Mouse (Mus musculus) neutrophil, adult 65 days (primary cell): ENCODE measurements around the gene Fbxo24. TPM values are rescaled to one million over a fixed set of nuclear protein-coding genes. Genes with fewer than 3 reads are reported as not detected.

Experiments
- total RNA-seq: library from RNA; stranded (reverse); gene quantifications from 2 replicates; pipeline ENCODE4 v1.2.4, GENCODE M21; 2023

The Fbxo24 gene
- total RNA-seq, result 0.36 TPM in 1 of 2 replicates, not detected in the other

DNA sequence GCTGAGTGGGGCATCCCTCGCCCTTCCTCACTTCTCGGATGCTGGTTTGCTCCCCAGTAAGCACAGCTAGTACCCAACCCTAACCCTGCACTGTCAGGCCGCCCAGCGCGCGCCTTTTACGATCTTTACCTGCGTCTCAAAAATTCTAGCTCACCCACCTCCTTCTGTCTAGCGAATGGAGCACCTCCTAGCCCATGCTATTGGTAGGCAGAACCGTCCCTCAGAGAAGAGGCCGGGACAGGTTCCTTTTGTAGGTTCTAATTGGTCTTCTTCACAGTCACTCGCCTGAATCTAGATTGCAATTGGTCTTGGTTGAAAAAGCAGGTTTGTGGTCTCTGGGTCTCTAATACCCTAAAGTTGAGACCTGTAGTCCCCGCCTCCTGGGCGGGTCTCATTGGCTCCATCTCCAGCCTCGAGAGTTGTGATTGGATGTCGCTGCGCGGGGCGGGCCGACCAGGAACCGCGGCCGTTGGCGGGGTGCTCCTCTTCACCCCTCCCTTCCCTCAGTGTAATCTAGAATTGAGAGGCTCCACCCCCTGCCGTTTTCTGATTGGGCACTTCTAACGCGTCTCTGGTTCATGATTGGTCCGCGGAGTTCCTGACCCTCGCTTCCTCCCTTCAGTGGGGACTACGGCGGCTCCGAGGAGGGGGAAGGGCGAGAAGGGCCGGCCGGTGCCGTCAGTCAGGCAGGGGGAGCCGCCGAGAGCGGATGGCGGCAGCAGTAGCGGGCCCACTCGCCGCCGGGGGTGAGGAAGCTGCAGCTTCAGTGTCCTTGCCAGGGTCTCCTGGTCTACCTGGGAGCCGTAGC lies at the start of gene Fbxo24, which contains the start of the genes Lrch4 and Gm20605:
TSS of gene Fbxo24 (minus strand) at position 505 of the 808 bp plus-strand sequence.
TSS of gene Lrch4 (plus strand) at position 624 of the 808 bp plus-strand sequence.
TSS of gene Gm20605 (plus strand) at position 678 of the 808 bp plus-strand sequence.

DNA sequence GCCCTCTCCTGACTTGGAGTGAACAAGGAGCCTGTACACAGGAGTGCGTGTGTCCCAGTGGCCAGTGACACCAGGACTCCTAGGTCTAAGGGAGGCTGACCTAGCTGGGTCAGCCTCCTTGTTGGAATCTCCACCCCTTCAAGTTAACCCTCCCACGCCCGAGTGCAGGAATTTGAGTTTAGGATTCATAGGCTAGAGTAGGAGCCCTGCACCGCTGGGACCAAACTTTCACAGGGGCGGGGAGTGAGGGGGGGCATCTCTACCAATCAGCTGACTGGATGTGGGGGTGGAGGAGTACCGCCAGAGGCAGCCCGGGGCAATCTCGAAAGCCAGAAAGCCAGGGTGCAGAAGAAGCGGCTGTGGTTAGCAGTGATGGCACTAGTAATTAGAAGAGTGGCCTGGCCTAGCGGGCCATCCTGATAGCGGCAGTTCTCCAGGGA lies 16.9 kb upstream of the Fbxo24 start, which contains the start of gene Irs3:
TSS of gene Irs3 (minus strand) at position 63 of the 440 bp plus-strand sequence.

DNA sequence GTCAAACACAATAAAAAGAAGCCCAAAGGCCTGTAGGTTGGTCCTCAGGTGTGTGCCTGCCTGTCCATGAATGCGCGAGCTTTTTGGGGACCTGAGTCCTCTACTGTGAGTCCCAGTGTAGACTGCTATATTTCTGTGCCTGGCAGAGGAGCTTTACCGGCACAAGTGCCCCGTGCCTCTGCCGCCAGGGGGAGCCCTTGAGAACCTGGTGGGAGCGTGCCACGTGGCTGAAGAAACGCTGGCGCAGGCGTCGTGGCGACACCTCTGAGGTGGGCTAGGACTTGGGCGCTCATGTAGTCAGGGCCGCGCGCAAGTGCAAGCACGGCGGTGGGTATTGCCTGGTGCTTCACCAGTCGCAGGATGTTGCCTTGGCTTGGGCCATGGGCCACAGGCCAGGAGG lies 12.3 kb upstream of the Fbxo24 start, which contains the start of gene Sap25:
TSS of gene Sap25 (plus strand) at position 281 of the 400 bp plus-strand sequence.

DNA sequence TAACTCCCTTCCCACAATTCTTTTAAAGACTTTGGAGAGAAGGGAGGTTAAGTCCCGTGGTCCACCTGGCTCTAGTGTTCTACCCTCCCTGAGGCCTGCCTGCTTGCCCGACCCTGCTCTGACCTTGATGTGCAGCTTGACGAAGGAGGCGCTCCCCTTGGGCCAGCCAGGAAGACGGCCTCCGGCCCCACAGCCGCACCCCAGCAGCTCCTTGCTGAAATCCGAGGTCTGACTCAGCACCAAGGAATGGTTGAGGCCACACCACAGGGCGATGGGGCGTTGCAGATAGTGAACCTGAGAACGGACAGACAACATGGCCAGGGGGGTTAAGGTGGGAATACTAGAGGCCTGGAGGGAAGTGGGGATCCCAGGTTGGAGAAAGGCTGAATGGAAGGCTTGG lies 15.3 kb downstream of the Fbxo24 start, which contains the start of gene Pcolce:
TSS of gene Pcolce (minus strand) at position 235 of the 400 bp plus-strand sequence.

DNA sequence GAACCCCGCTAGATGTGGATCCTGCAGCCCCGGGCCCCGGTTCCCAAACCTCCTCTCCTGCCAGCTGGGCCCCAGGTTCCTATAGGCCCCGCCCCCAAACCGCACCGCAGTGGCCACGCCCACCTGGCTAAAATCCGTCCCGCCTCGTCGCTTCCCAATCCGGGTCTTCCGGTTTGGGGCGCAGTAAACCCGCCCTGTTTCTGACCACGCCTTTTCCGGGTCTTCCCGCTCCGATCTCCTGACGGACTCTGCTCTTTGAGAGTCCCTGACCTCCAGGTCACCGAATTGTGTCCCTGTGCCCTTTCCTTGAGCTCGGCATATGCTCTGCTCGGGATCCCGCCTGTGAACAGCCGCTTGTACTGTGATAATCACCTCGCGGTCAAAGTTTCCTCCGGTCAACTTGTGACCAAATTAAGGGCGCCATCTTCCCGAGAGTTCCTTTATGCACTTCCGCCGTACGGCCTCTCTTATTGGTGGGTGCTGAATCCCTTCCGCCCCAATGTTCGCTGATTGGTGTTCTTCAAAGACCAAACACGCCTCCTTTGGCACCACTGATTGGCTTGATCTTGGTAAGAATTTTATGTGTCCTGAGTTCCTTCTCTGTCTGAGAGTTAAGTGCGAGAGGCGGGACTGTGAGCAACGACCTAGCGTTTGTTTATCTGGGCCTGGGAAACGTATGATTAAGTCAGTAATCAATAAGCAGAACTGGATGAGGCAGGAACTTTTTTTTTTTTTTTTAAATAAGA lies 28.0 kb downstream of the Fbxo24 start, which contains the start of gene Mospd3:
TSS of gene Mospd3 (minus strand) at position 440 of the 746 bp plus-strand sequence.

DNA sequence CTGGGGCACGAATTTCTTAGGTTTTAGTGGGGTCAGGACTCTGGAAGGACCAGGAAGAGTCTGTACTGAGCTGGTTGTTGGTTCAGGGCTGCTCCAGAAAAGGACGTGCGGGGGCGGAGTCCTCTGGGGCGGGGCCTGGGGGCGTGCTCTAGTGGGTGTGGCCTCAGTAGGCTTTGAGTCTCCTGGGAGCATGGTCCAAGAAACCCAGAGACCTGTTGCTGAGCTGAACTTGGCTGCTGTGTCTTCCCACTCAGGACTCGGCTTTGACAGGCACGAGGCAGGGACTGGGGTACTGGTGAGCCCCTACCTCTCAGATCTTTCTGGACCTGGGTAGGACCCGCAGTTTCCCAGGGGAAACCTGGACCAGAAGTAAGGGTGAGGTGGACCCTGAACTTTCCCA lies 59.1 kb downstream of the Fbxo24 start, which contains the start of gene Tfr2:
TSS of gene Tfr2 (plus strand) at position 176 of the 400 bp plus-strand sequence.

Other genes starting within 250 kb of the Fbxo24 start
- 0.06 TPM in 1 of 2 replicates, not detected in the other for gene Zan, start 151.9 kb downstream of the Fbxo24 start, total RNA-seq
- gene Pop7, start 126.5 kb downstream of the Fbxo24 start, total RNA-seq, result 13.0 and 17.8 TPM in 2 replicates
- 46.2 and 60.4 TPM in 2 replicates for gene Gigyf1, start 110.5 kb downstream of the Fbxo24 start, total RNA-seq
- not detected in 2 replicates for gene Epo, start 95.8 kb downstream of the Fbxo24 start, total RNA-seq
- gene Gnb2, start 95.5 kb downstream of the Fbxo24 start, total RNA-seq, result 956 and 1,045 TPM in 2 replicates
- gene Actl6b, start 75.5 kb downstream of the Fbxo24 start, total RNA-seq, result not detected in 2 replicates
- 0.76 and 1.7 TPM in 2 replicates for gene Tfr2, start 59.2 kb downstream of the Fbxo24 start, total RNA-seq
- gene Mospd3, start 27.9 kb downstream of the Fbxo24 start, total RNA-seq, result 41.8 and 42.3 TPM in 2 replicates
- 0.61 and 2.0 TPM in 2 replicates for gene Pcolce, start 15.2 kb downstream of the Fbxo24 start, total RNA-seq
- 235 and 280 TPM in 2 replicates for gene Lrch4, start 119 bp upstream of the Fbxo24 start, total RNA-seq
- 37.6 and 52.5 TPM in 2 replicates for gene Gm20605, start 173 bp upstream of the Fbxo24 start, total RNA-seq
- 51.2 and 70.0 TPM in 2 replicates for gene Sap25, start 12.3 kb upstream of the Fbxo24 start, total RNA-seq
- gene Irs3, start 16.7 kb upstream of the Fbxo24 start, total RNA-seq, result not detected in 2 replicates
- 16.4 and 17.0 TPM in 2 replicates for gene Agfg2, start 55.7 kb upstream of the Fbxo24 start, total RNA-seq
- gene Nyap1, start 112.6 kb upstream of the Fbxo24 start, total RNA-seq, result 0.50 and 0.54 TPM in 2 replicates
- 272 and 329 TPM in 2 replicates for gene Tsc22d4, start 116.7 kb upstream of the Fbxo24 start, total RNA-seq
- 24.4 and 30.5 TPM in 2 replicates for gene Ppp1r35, start 149.8 kb upstream of the Fbxo24 start, total RNA-seq
- gene Mepce, start 158.7 kb upstream of the Fbxo24 start, total RNA-seq, result 29.5 and 33.3 TPM in 2 replicates
- gene Zcwpw1, start 158.8 kb upstream of the Fbxo24 start, total RNA-seq, result 2.2 and 2.4 TPM in 2 replicates
- 535 and 567 TPM in 2 replicates for gene Pilra, start 207.3 kb upstream of the Fbxo24 start, total RNA-seq
- gene Pilrb1, start 229.1 kb upstream of the Fbxo24 start, total RNA-seq, result 309 and 327 TPM in 2 replicates
- gene Pilrb2, start 242.8 kb upstream of the Fbxo24 start, total RNA-seq, result 426 and 429 TPM in 2 replicates